Mouse (Mus musculus): ENCODE results near the gene Galntl5. TPM values are rescaled to one million over a fixed set of nuclear protein-coding genes. Genes with fewer than 3 reads are reported as not detected.
"Not testable (repeated sequence)": the region's sequence is repeated elsewhere in the genome, so short reads cannot be mapped to it uniquely, and the experiment has no call there.

Galntl5 gene
- polyA plus RNA-seq, 1 experiment from 2014 or later, result not detected

- DNase-seq (ENCODE audit: extremely low spot score, low spot score), result no peak
- Histone ChIP-seq H3K4me3 (peak within 1 kb of the TSS; percentile 79), H3K36me3 (replicated peaks) (peaks cover 11% of the 10 kb centered on the region), H3K27ac (peak within 1 kb of the TSS; percentile 94), H3K27me3 (ENCODE audit: poor library complexity, severe bottlenecking) (no peaks in the 10 kb centered on the region), H3K4me1 (peaks cover 14% of the 10 kb centered on the region), H3K9me3 (no peaks in the 10 kb centered on the region)
- 86% methylated on average over 3 of the region's 3 CpGs for WGBS
These were observed 40.3 kb downstream of the Galntl5 start, which contains the start of gene Galnt11 for GRCm38 (mm10) chr5:25221604-25222003. Gene Galnt11, plus strand, starts transcription at chr5:25221904.

GRCm38 (mm10) chr5:25222752-25223702 lies 41.8 kb downstream of the Galntl5 start, which contains the start of gene E130116L18Rik:
Gene E130116L18Rik, minus strand, starts transcription at chr5:25223153.
- peaks cover 18% of the 10 kb centered on the region for H3K36me3 ChIP-seq (replicated peaks)
- H3K27me3 ChIP-seq (ENCODE audit: poor library complexity, severe bottlenecking), result no peaks in the 10 kb centered on the region
- H3K9me3 ChIP-seq, result no peaks in the 10 kb centered on the region
- DNase-seq (ENCODE audit: extremely low spot score, low spot score), result peak; percentile 83
- 6% methylated on average over 72 of the region's 72 CpGs for WGBS
- peak within 1 kb of the TSS; percentile 94 for H3K27ac ChIP-seq
- peaks cover 14% of the 10 kb centered on the region for H3K4me1 ChIP-seq
- H3K4me3 ChIP-seq, result peak within 1 kb of the TSS; percentile 79

GRCm38 (mm10) chr5:25224377-25224776 lies 43.1 kb downstream of the Galntl5 start:
- DNase-seq (ENCODE audit: extremely low spot score, low spot score); H3K9me3 ChIP-seq; H3K27ac ChIP-seq; H3K27me3 ChIP-seq (ENCODE audit: poor library complexity, severe bottlenecking): not testable (repeated sequence)
- Histone ChIP-seq H3K36me3 (replicated peaks) (peaks cover 28% of the 10 kb centered on the region), H3K4me1 (peaks cover 14% of the 10 kb centered on the region), H3K4me3 (peak overlapping the region; percentile 79; the same call in 1 of the 2 replicates)
- WGBS, result 97% methylated on average over 1 of the region's 1 CpGs

GRCm38 (mm10) chr5:25243101-25243500 lies 61.8 kb downstream of the Galntl5 start:
- H3K9me3 ChIP-seq, result no peaks in the 10 kb centered on the region
- no peak overlapping the region for H3K27ac ChIP-seq
- H3K36me3 ChIP-seq (replicated peaks), result peaks cover 7% of the 10 kb centered on the region
- no peak overlapping the region for H3K4me3 ChIP-seq
- H3K4me1 ChIP-seq, result no peaks in the 10 kb centered on the region
- no peaks in the 10 kb centered on the region for H3K27me3 ChIP-seq (ENCODE audit: poor library complexity, severe bottlenecking)
- no peak for DNase-seq (ENCODE audit: extremely low spot score, low spot score)
- WGBS, result 92% methylated on average over 6 of the region's 6 CpGs

- Histone ChIP-seq H3K27ac (no peak overlapping the region), H3K9me3 (no peaks in the 10 kb centered on the region), H3K4me1 (no peaks in the 10 kb centered on the region), H3K36me3 (replicated peaks) (peaks cover 19% of the 10 kb centered on the region), H3K4me3 (no peak overlapping the region), H3K27me3 (ENCODE audit: poor library complexity, severe bottlenecking) (no peaks in the 10 kb centered on the region)
- 92% methylated on average over 10 of the region's 10 CpGs for WGBS
- no peak for DNase-seq (ENCODE audit: extremely low spot score, low spot score)
These were observed 64.7 kb downstream of the Galntl5 start for GRCm38 (mm10) chr5:25245806-25246472.

- Histone ChIP-seq H3K4me1 (no peaks in the 10 kb centered on the region), H3K27ac (no peak overlapping the region), H3K27me3 (ENCODE audit: poor library complexity, severe bottlenecking) (no peaks in the 10 kb centered on the region), H3K4me3 (no peak overlapping the region), H3K9me3 (no peaks in the 10 kb centered on the region), H3K36me3 (replicated peaks) (peaks cover 25% of the 10 kb centered on the region)
- WGBS, result 73% methylated on average over 1 of the region's 1 CpGs
- no peak for DNase-seq (ENCODE audit: extremely low spot score, low spot score)
These were observed 65.2 kb downstream of the Galntl5 start for GRCm38 (mm10) chr5:25246473-25246865.

- H3K36me3 ChIP-seq (replicated peaks), result peaks cover 30% of the 10 kb centered on the region
- H3K27ac ChIP-seq, result no peak overlapping the region
- DNase-seq (ENCODE audit: extremely low spot score, low spot score), result no peak
- H3K9me3 ChIP-seq, result no peaks in the 10 kb centered on the region
- no peaks in the 10 kb centered on the region for H3K4me1 ChIP-seq
- WGBS, result 91% methylated on average over 3 of the region's 3 CpGs
- H3K27me3 ChIP-seq (ENCODE audit: poor library complexity, severe bottlenecking), result no peaks in the 10 kb centered on the region
- no peak overlapping the region for H3K4me3 ChIP-seq
These were observed 65.8 kb downstream of the Galntl5 start for GRCm38 (mm10) chr5:25247036-25247435.

- Histone ChIP-seq H3K27me3 (ENCODE audit: poor library complexity, severe bottlenecking) (no peaks in the 10 kb centered on the region), H3K36me3 (replicated peaks) (peaks cover 75% of the 10 kb centered on the region), H3K4me1 (no peaks in the 10 kb centered on the region), H3K9me3 (no peaks in the 10 kb centered on the region), H3K27ac (no peak overlapping the region), H3K4me3 (no peak overlapping the region)
- no peak for DNase-seq (ENCODE audit: extremely low spot score, low spot score)
- whole genome bisulfite sequencing, result 92% methylated on average over 2 of the region's 2 CpGs
These were observed 71.2 kb downstream of the Galntl5 start for GRCm38 (mm10) chr5:25252423-25252822.

- H3K4me3 ChIP-seq, result no peak overlapping the region
- H3K9me3 ChIP-seq, result no peaks in the 10 kb centered on the region
- 95% methylated on average over 8 of the region's 8 CpGs for WGBS
- no peak for DNase-seq (ENCODE audit: extremely low spot score, low spot score)
- no peak overlapping the region for H3K27ac ChIP-seq
- peaks cover 81% of the 10 kb centered on the region for H3K36me3 ChIP-seq (replicated peaks)
- H3K4me1 ChIP-seq, result no peaks in the 10 kb centered on the region
- no peaks in the 10 kb centered on the region for H3K27me3 ChIP-seq (ENCODE audit: poor library complexity, severe bottlenecking)
These were observed 71.7 kb downstream of the Galntl5 start for GRCm38 (mm10) chr5:25252825-25253544.

GRCm38 (mm10) chr5:25254491-25254890 lies 73.2 kb downstream of the Galntl5 start:
- no peaks in the 10 kb centered on the region for H3K9me3 ChIP-seq
- H3K36me3 ChIP-seq (replicated peaks), result peaks cover 90% of the 10 kb centered on the region
- 94% methylated on average over 4 of the region's 4 CpGs for WGBS
- H3K4me3 ChIP-seq, result no peak overlapping the region
- no peak for DNase-seq (ENCODE audit: extremely low spot score, low spot score)
- no peaks in the 10 kb centered on the region for H3K4me1 ChIP-seq
- no peak overlapping the region for H3K27ac ChIP-seq
- no peaks in the 10 kb centered on the region for H3K27me3 ChIP-seq (ENCODE audit: poor library complexity, severe bottlenecking)

GRCm38 (mm10) chr5:25256686-25257085 lies 75.4 kb downstream of the Galntl5 start:
- WGBS, result 86% methylated on average over 2 of the region's 2 CpGs
- H3K9me3 ChIP-seq, result no peaks in the 10 kb centered on the region
- peaks cover 83% of the 10 kb centered on the region for H3K36me3 ChIP-seq (replicated peaks)
- no peak for DNase-seq (ENCODE audit: extremely low spot score, low spot score)
- H3K4me1 ChIP-seq, result no peaks in the 10 kb centered on the region
- no peak overlapping the region for H3K27ac ChIP-seq
- H3K4me3 ChIP-seq, result no peak overlapping the region
- H3K27me3 ChIP-seq (ENCODE audit: poor library complexity, severe bottlenecking), result no peaks in the 10 kb centered on the region

GRCm38 (mm10) chr5:25261452-25261851 lies 80.2 kb downstream of the Galntl5 start:
- no peaks in the 10 kb centered on the region for H3K27me3 ChIP-seq (ENCODE audit: poor library complexity, severe bottlenecking)
- no peak overlapping the region for H3K27ac ChIP-seq
- 89% methylated on average over 6 of the region's 6 CpGs for WGBS
- no peaks in the 10 kb centered on the region for H3K9me3 ChIP-seq
- H3K4me3 ChIP-seq, result no peak overlapping the region
- DNase-seq (ENCODE audit: extremely low spot score, low spot score), result no peak
- H3K4me1 ChIP-seq, result no peaks in the 10 kb centered on the region
- H3K36me3 ChIP-seq (replicated peaks), result peaks cover 88% of the 10 kb centered on the region

Measured in forebrain, embryonic 10.5 days (tissue).